8 mouse cellular contexts compared by ENCODE assay signal in the genomic region with DNA sequence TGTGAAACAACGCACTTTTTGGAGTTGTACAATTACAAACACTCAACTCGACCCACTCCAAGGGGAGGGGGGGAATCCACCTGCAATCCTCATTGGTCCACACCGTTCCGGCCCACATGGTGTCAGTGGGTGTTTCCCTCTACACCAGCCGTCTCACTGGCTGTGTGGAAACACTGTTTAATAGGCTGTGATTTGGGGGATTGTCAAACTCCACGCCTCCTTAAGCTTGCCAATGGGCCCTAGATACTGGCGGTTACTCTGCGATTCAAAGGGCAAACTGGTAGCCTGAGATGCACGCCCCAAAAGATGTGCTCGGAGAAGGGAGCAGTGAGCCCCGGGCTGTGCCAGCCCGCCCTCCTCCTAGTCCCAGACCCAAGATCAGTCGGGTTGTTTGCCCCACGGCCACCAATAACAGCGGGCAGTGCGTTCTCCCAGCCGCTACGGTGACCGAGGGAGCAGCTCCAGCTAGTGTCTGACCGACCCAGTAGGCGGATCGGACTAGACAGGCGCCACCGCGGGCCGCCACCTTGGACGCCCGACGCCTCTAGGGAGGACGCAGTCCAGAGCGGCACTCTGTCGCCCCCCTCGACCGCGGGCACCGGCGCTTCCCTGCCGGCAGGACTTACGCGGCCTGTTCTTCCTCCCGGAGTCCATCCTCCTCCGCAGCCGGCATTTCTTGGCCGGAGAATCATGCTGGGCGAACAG. TPM values are rescaled to one million over a fixed set of nuclear protein-coding genes. Genes with fewer than 3 reads are reported as not detected.
DNase-seq lines count a peak whose midpoint lies in the region; ATAC-seq and TF ChIP-seq lines count a peak whose summit lies in the region.

No protein-coding gene starts in this region.

- WGBS in embryonic facial prominence, embryonic 14.5 days, result 2% methylated on average over 28 of the region's 45 CpGs
- WGBS in heart, adult 2 months, result 0% methylated on average over 45 of the region's 45 CpGs
- under 1% methylated on average over 45 of the region's 45 CpGs for WGBS in limb, embryonic 13.5 days
- under 1% methylated on average over 44 of the region's 45 CpGs for WGBS in midbrain, embryonic 16.5 days

- no peaks in the 10 kb centered on the region; the same call in 1 of the 2 replicates for H3K79me2 ChIP-seq in heart, adult 2 months (replicated peaks; ENCODE audit: control insufficient read depth, insufficient read depth, low read length)

- peak; percentile 97 for ATAC-seq in embryonic facial prominence, embryonic 14.5 days (ENCODE audit: low read depth)
- ATAC-seq in limb, embryonic 13.5 days (ENCODE audit: low FRiP score, low read depth), result peak; percentile 98
- ATAC-seq in midbrain, embryonic 16.5 days, result peak; percentile 98

- TF ChIP-seq EP300 in heart, adult 2 months (IDR thresholded peaks at IDR 0.05; ENCODE audit: insufficient read depth, low read depth, low read length), result 0 out of 2 replicates have a peak, but pooled peaks have one; percentile 27

- H3K27me3 ChIP-seq in embryonic facial prominence, embryonic 14.5 days (replicated peaks; ENCODE audit: control insufficient read depth, insufficient read depth, low read length), result no peaks in the 10 kb centered on the region
- H3K27me3 ChIP-seq in heart, adult 2 months (ENCODE audit: control insufficient read depth, insufficient read depth, low read length), result no peaks in the 10 kb centered on the region
- no peaks in the 10 kb centered on the region for H3K27me3 ChIP-seq in limb, embryonic 13.5 days
- H3K27me3 ChIP-seq in midbrain, embryonic 16.5 days (ENCODE audit: control insufficient read depth, insufficient read depth, low read depth, low read length), result no peaks in the 10 kb centered on the region

- no peaks in the 10 kb centered on the region for H3K36me3 ChIP-seq in embryonic facial prominence, embryonic 14.5 days (ENCODE audit: control insufficient read depth, insufficient read depth, low read length)
- H3K36me3 ChIP-seq in heart, adult 2 months (ENCODE audit: control insufficient read depth, insufficient read depth, low read length), result no peaks in the 10 kb centered on the region; the same call in 1 of the 2 replicates
- H3K36me3 ChIP-seq in limb, embryonic 13.5 days, result no peaks in the 10 kb centered on the region
- no peaks in the 10 kb centered on the region for H3K36me3 ChIP-seq in midbrain, embryonic 16.5 days (ENCODE audit: control insufficient read depth, insufficient read depth, low read length)

- intact Hi-C loops in heart, adult 2 months (cut with DNase I), result loop anchor here (1.0 to 5.0 kb wide), 3 partner anchors 43 to 211 kb away; no protein-coding TSS in a partner anchor

- H3K4me1 ChIP-seq in embryonic facial prominence, embryonic 14.5 days (ENCODE audit: control insufficient read depth, insufficient read depth, low read length), result peaks cover 4% of the 10 kb centered on the region; the same call in 1 of the 2 replicates
- peaks cover 2% of the 10 kb centered on the region for H3K4me1 ChIP-seq in heart, adult 2 months (ENCODE audit: control insufficient read depth, insufficient read depth, low read length)
- H3K4me1 ChIP-seq in limb, embryonic 13.5 days, result peaks cover 19% of the 10 kb centered on the region
- peaks cover 23% of the 10 kb centered on the region for H3K4me1 ChIP-seq in midbrain, embryonic 16.5 days (ENCODE audit: control insufficient read depth, insufficient read depth, low read length)

- H3K4me3 ChIP-seq in embryonic facial prominence, embryonic 14.5 days (ENCODE audit: low read depth, low read length), result peak overlapping the region; percentile 64
- H3K4me3 ChIP-seq in heart, adult 2 months, result peak overlapping the region; percentile 94
- peak overlapping the region; percentile 88 for H3K4me3 ChIP-seq in limb, embryonic 13.5 days
- peak overlapping the region; percentile 96 for H3K4me3 ChIP-seq in midbrain, embryonic 16.5 days (ENCODE audit: low read depth, low read length)

- TF ChIP-seq CTCF in heart, adult 2 months (IDR thresholded peaks at IDR 0.05), result peak; percentile 56

- H3K27ac ChIP-seq in embryonic facial prominence, embryonic 14.5 days (replicated peaks; ENCODE audit: low read depth, low read length), result peak overlapping the region; percentile 96
- H3K27ac ChIP-seq in heart, adult 2 months, result peak overlapping the region; percentile 75
- peak overlapping the region; percentile 97 for H3K27ac ChIP-seq in limb, embryonic 13.5 days
- peak overlapping the region; percentile 98 for H3K27ac ChIP-seq in midbrain, embryonic 16.5 days (ENCODE audit: low read length)

- peak overlapping the region; percentile 93 for H3K9ac ChIP-seq in embryonic facial prominence, embryonic 14.5 days (ENCODE audit: low read depth, low read length)
- peak overlapping the region; percentile 96 for H3K9ac ChIP-seq in heart, adult 2 months (ENCODE audit: low read depth, low read length)
- H3K9ac ChIP-seq in limb, embryonic 13.5 days, result peak overlapping the region; percentile 96
- peak overlapping the region; percentile 98 for H3K9ac ChIP-seq in midbrain, embryonic 16.5 days (ENCODE audit: low read depth, low read length)

- TF ChIP-seq POLR2A in heart, adult 2 months (IDR thresholded peaks at IDR 0.05; ENCODE audit: insufficient read depth, low read depth, low read length), result peak; percentile 67

- H3K9me3 ChIP-seq in embryonic facial prominence, embryonic 14.5 days (ENCODE audit: control insufficient read depth, low read length), result no peaks in the 10 kb centered on the region
- no peaks in the 10 kb centered on the region for H3K9me3 ChIP-seq in limb, embryonic 13.5 days
- no peaks in the 10 kb centered on the region for H3K9me3 ChIP-seq in midbrain, embryonic 16.5 days (replicated peaks; ENCODE audit: control insufficient read depth, low read length, poor library complexity, severe bottlenecking)

- peak; percentile 99 for DNase-seq in 3T3-L1 (ENCODE audit: low read depth, low spot score)
- peak; percentile 90 to 92 for DNase-seq in adrenal gland, postnatal 36 days
- DNase-seq in embryonic facial prominence, embryonic 14.5 days (ENCODE audit: low spot score), result peak; percentile 98
- peak; percentile 84 to 90 for DNase-seq in heart, adult 2 months
- peak; percentile 96 to 97 for DNase-seq in kidney, adult 8-10 months
- peak; percentile 81 to 85 for DNase-seq in spleen, postnatal 36 days (ENCODE audit: low spot score in 2 of 2)

- peak overlapping the region; percentile 85 for H3K4me2 ChIP-seq in embryonic facial prominence, embryonic 14.5 days (ENCODE audit: low read depth, low read length)
- peak overlapping the region; percentile 75 for H3K4me2 ChIP-seq in limb, embryonic 13.5 days (replicated peaks)
- peak overlapping the region; percentile 76 for H3K4me2 ChIP-seq in midbrain, embryonic 16.5 days (ENCODE audit: low read length)

RNA-seq across cellular contexts. Expression of gene Pank1, which starts 1.2 kb away (rescaled TPM):
- 10 to 100 TPM; 52.3 to 93.0 TPM for total RNA-seq in adrenal gland, postnatal 36 days (2021)
- 5.8 and 7.7 TPM in 2 replicates for polyA plus RNA-seq in embryonic facial prominence, embryonic 14.5 days (2014; fragmentation: Nextera tagmentation; extraction: Ambion mirVana)
- 10 to 100 TPM; 38.1 to 48.3 TPM for total RNA-seq in heart, adult 2 months (2021)
- polyA plus RNA-seq in heart, adult 2 months (2012; rRNA removed), result 6.5 and 10.0 TPM in 2 replicates
- polyA plus RNA-seq in limb, embryonic 13.5 days (2015; fragmentation: Nextera tagmentation; extraction: Ambion mirVana), result 6.1 and 7.4 TPM in 2 replicates
- polyA plus RNA-seq in midbrain, embryonic 16.5 days (2015; fragmentation: Nextera tagmentation; extraction: Ambion mirVana), result 8.2 and 8.8 TPM in 2 replicates

RNA-seq across cellular contexts. Expression of gene Kif20b, which starts 44.1 kb away (rescaled TPM):
- total RNA-seq in adrenal gland, postnatal 36 days (2021), result 1 to 10 TPM; 3.9 to 6.1 TPM
- 36.1 and 49.1 TPM in 2 replicates for polyA plus RNA-seq in embryonic facial prominence, embryonic 14.5 days (2014; fragmentation: Nextera tagmentation; extraction: Ambion mirVana)
- total RNA-seq in heart, adult 2 months (2021), result under 1 TPM; 0.63 to 0.91 TPM
- 0.06 and 0.76 TPM in 2 replicates for polyA plus RNA-seq in heart, adult 2 months (2012; rRNA removed)
- 72.1 and 74.6 TPM in 2 replicates for polyA plus RNA-seq in limb, embryonic 13.5 days (2015; fragmentation: Nextera tagmentation; extraction: Ambion mirVana)
- 7.9 and 8.1 TPM in 2 replicates for polyA plus RNA-seq in midbrain, embryonic 16.5 days (2015; fragmentation: Nextera tagmentation; extraction: Ambion mirVana)

Comparison
In these comparisons a context has a peak if more than half of its experiments do, and no peak if none do; other contexts are left out.
1. Peak in every context shown above with its lines: DNase-seq, ATAC-seq, H3K4me3 ChIP-seq and H3K27ac ChIP-seq.